Mouse (Mus musculus): Measurements from ENCODE around the gene Slc26a10.
A peak's percentile ranks its signal among the peaks of the same experiment; 100 is the strongest.
"Not testable (repeated sequence)": the region's sequence is repeated elsewhere in the genome, so short reads cannot be mapped to it uniquely, and the experiment has no call there.

Gene Slc26a10

GRCm38 (mm10) chr10:127134394-127135035 is 45.9 kb downstream of the Slc26a10 start:
- not testable (repeated sequence) for DNase-seq (ENCODE audit: low read depth, low spot score)

- DNase-seq (ENCODE audit: low read depth, low spot score), result no peak
Observed at GRCm38 (mm10) chr10:127132469-127132868, 48.0 kb downstream of the Slc26a10 start.

GRCm38 (mm10) chr10:127129431-127129830 is 51.0 kb downstream of the Slc26a10 start:
- no peak for DNase-seq (ENCODE audit: low read depth, low spot score)

GRCm38 (mm10) chr10:127127711-127128279 is 52.6 kb downstream of the Slc26a10 start:
- no peak for DNase-seq (ENCODE audit: low read depth, low spot score)

GRCm38 (mm10) chr10:127126579-127126978 is 53.9 kb downstream of the Slc26a10 start:
- DNase-seq (ENCODE audit: low read depth, low spot score), result no peak

GRCm38 (mm10) chr10:127125210-127126001 is 55.0 kb downstream of the Slc26a10 start:
- peak; percentile 84 for DNase-seq (ENCODE audit: low read depth, low spot score)

- DNase-seq (ENCODE audit: low read depth, low spot score), result peak; percentile 77
Observed at GRCm38 (mm10) chr10:127123436-127123805, 57.0 kb downstream of the Slc26a10 start.

- no peak for DNase-seq (ENCODE audit: low read depth, low spot score)
Observed at GRCm38 (mm10) chr10:127122784-127123435, 57.5 kb downstream of the Slc26a10 start.

GRCm38 (mm10) chr10:127122018-127122417 is 58.4 kb downstream of the Slc26a10 start:
- no peak for DNase-seq (ENCODE audit: low read depth, low spot score)
